17 mouse cellular contexts compared by ENCODE assay signal in genomic region chr5:45875472-45875871, GRCm38 (mm10). TPM values are rescaled to one million over a fixed set of nuclear protein-coding genes. Genes with fewer than 3 reads are reported as not detected.
A peak's percentile ranks its signal among the peaks of the same experiment; 100 is the strongest.
DNase-seq lines count a peak whose midpoint lies in the region; ATAC-seq and TF ChIP-seq lines count a peak whose summit lies in the region.
"Had no signal": no experiment of that assay in that cellular context is flagged by ENCODE, and none has a peak within 500 bp of the region (broad histone marks: within the 10 kb centered on the region; RNA-seq: fewer than 3 reads in every experiment).

No protein-coding gene starts in this region.

- H3K36me3 ChIP-seq in embryonic facial prominence, embryonic 14.5 days (ENCODE audit: control insufficient read depth, insufficient read depth, low read length), result no peaks in the 10 kb centered on the region
- no peaks in the 10 kb centered on the region for H3K36me3 ChIP-seq in embryonic facial prominence, embryonic 10.5 days (replicated peaks)
- no peaks in the 10 kb centered on the region for H3K36me3 ChIP-seq in lung, embryonic 16.5 days (ENCODE audit: control insufficient read depth, insufficient read depth, low read length)
- no peaks in the 10 kb centered on the region for H3K36me3 ChIP-seq in lung, postnatal 0 days (ENCODE audit: insufficient read depth, low read length)
- no peaks in the 10 kb centered on the region for H3K36me3 ChIP-seq in thymus, adult 2 months (ENCODE audit: control insufficient read depth, insufficient read depth, low read length)

- no peaks in the 10 kb centered on the region for H3K9me3 ChIP-seq in embryonic facial prominence, embryonic 14.5 days (ENCODE audit: control insufficient read depth, low read length)
- no peaks in the 10 kb centered on the region for H3K9me3 ChIP-seq in embryonic facial prominence, embryonic 10.5 days
- no peaks in the 10 kb centered on the region for H3K9me3 ChIP-seq in lung, embryonic 16.5 days (ENCODE audit: control insufficient read depth, low read length)
- H3K9me3 ChIP-seq in lung, postnatal 0 days (ENCODE audit: low read length), result no peaks in the 10 kb centered on the region

- TF ChIP-seq POLR2A in thymus, adult 2 months (IDR thresholded peaks at IDR 0.05; ENCODE audit: control insufficient read depth, extremely low read depth, insufficient read depth, low read length, poor library complexity), result no peak

- H3K4me1 ChIP-seq in embryonic facial prominence, embryonic 14.5 days (ENCODE audit: control insufficient read depth, insufficient read depth, low read length), result no peaks in the 10 kb centered on the region
- no peaks in the 10 kb centered on the region for H3K4me1 ChIP-seq in embryonic facial prominence, embryonic 10.5 days
- no peaks in the 10 kb centered on the region; the same call in 1 of the 2 replicates for H3K4me1 ChIP-seq in lung, embryonic 16.5 days (replicated peaks; ENCODE audit: control insufficient read depth, insufficient read depth, low read length)
- H3K4me1 ChIP-seq in lung, postnatal 0 days (ENCODE audit: insufficient read depth, low read depth, low read length), result no peaks in the 10 kb centered on the region
- no peaks in the 10 kb centered on the region for H3K4me1 ChIP-seq in thymus, adult 2 months (replicated peaks; ENCODE audit: control insufficient read depth, insufficient read depth, low read length)

- H3K9ac ChIP-seq in embryonic facial prominence, embryonic 14.5 days (ENCODE audit: low read depth, low read length), result no peak overlapping the region
- H3K9ac ChIP-seq in lung, embryonic 16.5 days (ENCODE audit: low read length), result no peak overlapping the region
- H3K9ac ChIP-seq in lung, postnatal 0 days (replicated peaks; ENCODE audit: low read depth), result no peak overlapping the region

- no peaks in the 10 kb centered on the region for H3K27me3 ChIP-seq in embryonic facial prominence, embryonic 14.5 days (replicated peaks; ENCODE audit: control insufficient read depth, insufficient read depth, low read length)
- H3K27me3 ChIP-seq in embryonic facial prominence, embryonic 10.5 days (replicated peaks; ENCODE audit: low read depth, poor library complexity, severe bottlenecking), result no peaks in the 10 kb centered on the region
- H3K27me3 ChIP-seq in lung, embryonic 16.5 days (ENCODE audit: control insufficient read depth, insufficient read depth, low read depth, low read length), result no peaks in the 10 kb centered on the region
- H3K27me3 ChIP-seq in lung, postnatal 0 days (replicated peaks; ENCODE audit: insufficient read depth, low read length), result no peaks in the 10 kb centered on the region
- H3K27me3 ChIP-seq in thymus, adult 2 months (ENCODE audit: control insufficient read depth, insufficient read depth, low read length), result no peaks in the 10 kb centered on the region

- no peak overlapping the region for H3K4me2 ChIP-seq in embryonic facial prominence, embryonic 14.5 days (ENCODE audit: low read depth, low read length)
- H3K4me2 ChIP-seq in lung, embryonic 16.5 days (ENCODE audit: low read depth, low read length), result no peak overlapping the region
- no peak overlapping the region for H3K4me2 ChIP-seq in lung, postnatal 0 days (replicated peaks; ENCODE audit: low read depth, low read length)
- H3K4me2 ChIP-seq: liver, embryonic 11.5 days had no signal

- TF ChIP-seq EP300 in lung, postnatal 0 days (IDR thresholded peaks at IDR 0.05), result no peak

- H3K27ac ChIP-seq in embryonic facial prominence, embryonic 14.5 days (replicated peaks; ENCODE audit: low read depth, low read length), result no peak overlapping the region
- H3K27ac ChIP-seq in embryonic facial prominence, embryonic 10.5 days (replicated peaks), result no peak overlapping the region
- H3K27ac ChIP-seq in lung, embryonic 16.5 days (ENCODE audit: low read length), result no peak overlapping the region
- no peak overlapping the region for H3K27ac ChIP-seq in lung, postnatal 0 days (ENCODE audit: low read length)
- H3K27ac ChIP-seq in thymus, adult 2 months (ENCODE audit: control insufficient read depth, insufficient read depth, low read length), result no peak overlapping the region
- H3K27ac ChIP-seq: hindbrain, postnatal 0 days; stomach, postnatal 0 days had no signal

- no peak overlapping the region for H3K4me3 ChIP-seq in embryonic facial prominence, embryonic 14.5 days (ENCODE audit: low read depth, low read length)
- H3K4me3 ChIP-seq in embryonic facial prominence, embryonic 10.5 days, result no peak overlapping the region
- H3K4me3 ChIP-seq in lung, embryonic 16.5 days (ENCODE audit: low read length), result no peak overlapping the region
- no peak overlapping the region for H3K4me3 ChIP-seq in lung, postnatal 0 days (ENCODE audit: low read depth, low read length)
- no peak overlapping the region for H3K4me3 ChIP-seq in thymus, adult 2 months (ENCODE audit: control insufficient read depth, insufficient read depth, low read length)

- DNase-seq in embryonic facial prominence, embryonic 14.5 days (ENCODE audit: low spot score), result peak; percentile 51
- DNase-seq in embryonic facial prominence, embryonic 10.5 days (ENCODE audit: low spot score), result no peak
- DNase-seq in lung, postnatal 14 days, result no peak
- DNase-seq in lung, postnatal 0 days (ENCODE audit: low spot score), result peak; percentile 74
- no peak for DNase-seq in ovary, adult 18-20 months (ENCODE audit: low spot score)
- no peak for DNase-seq in testis, postnatal 14 days (ENCODE audit: low spot score)
- DNase-seq in thymus, adult 2 months, result no peak
- DNase-seq: cerebellum, adult 2 months; gastrocnemius, postnatal 36 days; kidney, adult 11 months; retina, postnatal 1 day; thymus, postnatal 14 days had no signal

- 61% methylated on average over 4 of the region's 4 CpGs for WGBS in embryonic facial prominence, embryonic 14.5 days
- 87% methylated on average over 4 of the region's 4 CpGs for WGBS in embryonic facial prominence, embryonic 10.5 days
- WGBS in lung, embryonic 16.5 days, result 59% methylated on average over 4 of the region's 4 CpGs
- 59% methylated on average over 4 of the region's 4 CpGs for WGBS in lung, postnatal 0 days
- 96% methylated on average over 4 of the region's 4 CpGs for WGBS in thymus, adult 2 months

- no peak for ATAC-seq in embryonic facial prominence, embryonic 14.5 days (ENCODE audit: low read depth)
- peak; percentile 86 for ATAC-seq in lung, embryonic 16.5 days (ENCODE audit: low read depth)
- peak; percentile 65 for ATAC-seq in lung, postnatal 0 days
- ATAC-seq: hindbrain, postnatal 0 days; midbrain, embryonic 16.5 days had no signal

- TF ChIP-seq CTCF in lung, postnatal 0 days (IDR thresholded peaks at IDR 0.05), result no peak
- no peak for TF ChIP-seq CTCF in thymus, adult 2 months (IDR thresholded peaks at IDR 0.05; ENCODE audit: borderline replicate concordance, control insufficient read depth, extremely low read depth, insufficient read depth, low read length, poor library complexity)

RNA-seq across cellular contexts. Expression of gene Lcorl, which starts 18.1 kb away (rescaled TPM):
- polyA plus RNA-seq in embryonic facial prominence, embryonic 14.5 days (2014; fragmentation: Nextera tagmentation; extraction: Ambion mirVana), result 22.0 and 26.1 TPM in 2 replicates
- polyA plus RNA-seq in embryonic facial prominence, embryonic 10.5 days (2016; fragmentation: Nextera tagmentation; extraction: Ambion mirVana), result 26.2 and 29.2 TPM in 2 replicates
- 30.8 and 36.2 TPM in 2 replicates for polyA plus RNA-seq in lung, embryonic 16.5 days (2015; fragmentation: Nextera tagmentation; extraction: Ambion mirVana)
- polyA plus RNA-seq in lung, postnatal 0 days (2015; fragmentation: Nextera tagmentation; extraction: Ambion mirVana), result 15.1 and 17.1 TPM in 2 replicates
- 1.9 and 2.9 TPM in 2 replicates for polyA plus RNA-seq in thymus, adult 2 months (2012; rRNA removed)

Comparison
In these comparisons a context has a peak if more than half of its experiments do, and no peak if none do; other contexts are left out.
1. DNase-seq: peak in embryonic facial prominence, embryonic 14.5 days (single experiment) and lung, postnatal 0 days (single experiment); none in embryonic facial prominence, embryonic 10.5 days (single experiment), lung, postnatal 14 days (single experiment), ovary, adult 18-20 months (single experiment), testis, postnatal 14 days (single experiment) and thymus, adult 2 months (single experiment).